Mouse (Mus musculus): ENCODE measurements at regions not wholly inside any gene's neighbourhood (a gene's known extent, or its start where the extent isn't known, plus 50 kb on each side); places are given as distances from the start of the nearest gene placed in this dataset.
A peak's percentile ranks its signal among the peaks of the same experiment; 100 is the strongest.

- no peak for DNase-seq (ENCODE audit: low spot score in 2 of 2)
These were observed 54.1 kb upstream of the Gda start for GRCm38 (mm10) chr19:21527391-21527790.

GRCm38 (mm10) chr19:21525808-21526207 lies 52.6 kb upstream of the Gda start:
- peak; percentile 35 to 70 for DNase-seq (ENCODE audit: low spot score in 2 of 2)
